Mouse (Mus musculus): ENCODE measurements around the gene Clba1. TPM values are rescaled to one million over a fixed set of nuclear protein-coding genes. Genes with fewer than 3 reads are reported as not detected.

Clba1 gene
- polyA plus RNA-seq, 1 experiment: not detected

- no peak overlapping the region for H3K27ac ChIP-seq (ENCODE audit: insufficient read depth, low read depth, low read length)
- TF ChIP-seq POLR2A (IDR thresholded peaks at IDR 0.05; ENCODE audit: insufficient read depth, low read depth, low read length): no peak
- TF ChIP-seq CTCF (IDR thresholded peaks at IDR 0.05; ENCODE audit: insufficient read depth, low read depth, low read length): no peak
- WGBS: 95% methylated on average over 9 of the region's 9 CpGs
- peaks cover 4% of the 10 kb centered on the region; the same call in 1 of the 2 replicates for H3K4me1 ChIP-seq (ENCODE audit: control insufficient read depth, insufficient read depth, low read length)
- no peak overlapping the region for H3K4me3 ChIP-seq (ENCODE audit: insufficient read depth, low read depth, low read length)
Measured at GRCm38 (mm10) chr12:112850344-112850743, 41.6 kb downstream of the Clba1 start.

GRCm38 (mm10) chr12:112851116-112851515 is 42.4 kb downstream of the Clba1 start:
- 47% methylated on average over 8 of the region's 8 CpGs for WGBS
- Histone ChIP-seq H3K27ac (ENCODE audit: insufficient read depth, low read depth, low read length) (no peak overlapping the region), H3K4me3 (ENCODE audit: insufficient read depth, low read depth, low read length) (no peak overlapping the region), H3K4me1 (ENCODE audit: control insufficient read depth, insufficient read depth, low read length) (peaks cover 4% of the 10 kb centered on the region; the same call in 1 of the 2 replicates)
- TF ChIP-seq POLR2A (IDR thresholded peaks at IDR 0.05; ENCODE audit: insufficient read depth, low read depth, low read length): no peak
- no peak for TF ChIP-seq CTCF (IDR thresholded peaks at IDR 0.05; ENCODE audit: insufficient read depth, low read depth, low read length)

- Histone ChIP-seq H3K27ac (ENCODE audit: insufficient read depth, low read depth, low read length) (no peak overlapping the region), H3K4me1 (ENCODE audit: control insufficient read depth, insufficient read depth, low read length) (peaks cover 4% of the 10 kb centered on the region; the same call in 1 of the 2 replicates), H3K4me3 (ENCODE audit: insufficient read depth, low read depth, low read length) (no peak overlapping the region)
- 70% methylated on average over 11 of the region's 11 CpGs for WGBS
- TF ChIP-seq POLR2A (IDR thresholded peaks at IDR 0.05; ENCODE audit: insufficient read depth, low read depth, low read length) (no peak), CTCF (IDR thresholded peaks at IDR 0.05; ENCODE audit: insufficient read depth, low read depth, low read length) (no peak)
Measured at GRCm38 (mm10) chr12:112853050-112853729, 44.5 kb downstream of the Clba1 start.

- WGBS: 65% methylated on average over 7 of the region's 7 CpGs
- TF ChIP-seq POLR2A (IDR thresholded peaks at IDR 0.05; ENCODE audit: insufficient read depth, low read depth, low read length) (no peak), CTCF (IDR thresholded peaks at IDR 0.05; ENCODE audit: insufficient read depth, low read depth, low read length) (no peak)
- peaks cover 4% of the 10 kb centered on the region; the same call in 1 of the 2 replicates for H3K4me1 ChIP-seq (ENCODE audit: control insufficient read depth, insufficient read depth, low read length)
- H3K27ac ChIP-seq (ENCODE audit: insufficient read depth, low read depth, low read length): no peak overlapping the region
- no peak overlapping the region for H3K4me3 ChIP-seq (ENCODE audit: insufficient read depth, low read depth, low read length)
Measured at GRCm38 (mm10) chr12:112854610-112855333, 46.0 kb downstream of the Clba1 start.

GRCm38 (mm10) chr12:112856338-112856737 is 47.6 kb downstream of the Clba1 start:
- whole genome bisulfite sequencing: 79% methylated on average over 3 of the region's 3 CpGs
- TF ChIP-seq POLR2A (IDR thresholded peaks at IDR 0.05; ENCODE audit: insufficient read depth, low read depth, low read length) (no peak), CTCF (IDR thresholded peaks at IDR 0.05; ENCODE audit: insufficient read depth, low read depth, low read length) (no peak)
- H3K4me3 ChIP-seq (ENCODE audit: insufficient read depth, low read depth, low read length): no peak overlapping the region
- H3K27ac ChIP-seq (ENCODE audit: insufficient read depth, low read depth, low read length): no peak overlapping the region
- H3K4me1 ChIP-seq (ENCODE audit: control insufficient read depth, insufficient read depth, low read length): peaks cover 4% of the 10 kb centered on the region; the same call in 1 of the 2 replicates

- no peak for TF ChIP-seq POLR2A (IDR thresholded peaks at IDR 0.05; ENCODE audit: insufficient read depth, low read depth, low read length)
- no peak for TF ChIP-seq CTCF (IDR thresholded peaks at IDR 0.05; ENCODE audit: insufficient read depth, low read depth, low read length)
- 71% methylated on average over 9 of the region's 9 CpGs for WGBS
- no peak overlapping the region for H3K4me3 ChIP-seq (ENCODE audit: insufficient read depth, low read depth, low read length)
Measured at GRCm38 (mm10) chr12:112857021-112857925, 48.5 kb downstream of the Clba1 start.

GRCm38 (mm10) chr12:112858581-112859336 is 50.0 kb downstream of the Clba1 start:
- Histone ChIP-seq H3K4me3 (ENCODE audit: insufficient read depth, low read depth, low read length) (no peak overlapping the region), H3K27ac (ENCODE audit: insufficient read depth, low read depth, low read length) (no peak overlapping the region), H3K4me1 (ENCODE audit: control insufficient read depth, insufficient read depth, low read length) (no peaks in the 10 kb centered on the region)
- WGBS: 91% methylated on average over 9 of the region's 9 CpGs
- TF ChIP-seq CTCF (IDR thresholded peaks at IDR 0.05; ENCODE audit: insufficient read depth, low read depth, low read length) (no peak), POLR2A (IDR thresholded peaks at IDR 0.05; ENCODE audit: insufficient read depth, low read depth, low read length) (no peak)

More at GRCm38 (mm10) chr12:112857021-112857925, 48.5 kb downstream of the Clba1 start:
- H3K27ac ChIP-seq (ENCODE audit: insufficient read depth, low read depth, low read length): no peak overlapping the region
- peaks cover 4% of the 10 kb centered on the region; the same call in 1 of the 2 replicates for H3K4me1 ChIP-seq (ENCODE audit: control insufficient read depth, insufficient read depth, low read length)

- no peak overlapping the region for H3K27ac ChIP-seq (ENCODE audit: insufficient read depth, low read depth, low read length)
- H3K4me3 ChIP-seq (ENCODE audit: insufficient read depth, low read depth, low read length): no peak overlapping the region; the same call in 1 of the 2 replicates
- no peak for TF ChIP-seq CTCF (IDR thresholded peaks at IDR 0.05; ENCODE audit: insufficient read depth, low read depth, low read length)
- no peak for TF ChIP-seq POLR2A (IDR thresholded peaks at IDR 0.05; ENCODE audit: insufficient read depth, low read depth, low read length)
- WGBS: 81% methylated on average over 8 of the region's 8 CpGs
- H3K4me1 ChIP-seq (ENCODE audit: control insufficient read depth, insufficient read depth, low read length): no peaks in the 10 kb centered on the region
Measured at GRCm38 (mm10) chr12:112859930-112860329, 51.2 kb downstream of the Clba1 start.

Data from olfactory bulb, adult 2 months (tissue).